Mouse (Mus musculus): ENCODE measurements around the gene Ryr2. TPM values are rescaled to one million over a fixed set of nuclear protein-coding genes. Genes with fewer than 3 reads are reported as not detected.

Ryr2 gene
- polyA plus RNA-seq, 1 experiment from 2014 or later = 0.12 TPM

GRCm38 (mm10) chr13:12093146-12093545, 13.6 kb downstream of the Ryr2 start:
- 49% methylated on average over 5 of the region's 5 CpGs for WGBS (ENCODE audit: insufficient replicate concordance)
- no peaks in the 10 kb centered on the region for H3K27me3 ChIP-seq
- no peak overlapping the region for H3K4me2 ChIP-seq
- peak; percentile 74 for ATAC-seq (ENCODE audit: low read depth)
- no peaks in the 10 kb centered on the region for H3K9me3 ChIP-seq (replicated peaks)
- H3K27ac ChIP-seq = no peak overlapping the region
- no peaks in the 10 kb centered on the region for H3K36me3 ChIP-seq
- no peak overlapping the region for H3K9ac ChIP-seq
- peak; percentile 1 for DNase-seq
- no peak overlapping the region for H3K4me3 ChIP-seq (replicated peaks)
- peaks cover 21% of the 10 kb centered on the region for H3K4me1 ChIP-seq (replicated peaks)

GRCm38 (mm10) chr13:12092379-12093107, 14.2 kb downstream of the Ryr2 start:
- no peak for ATAC-seq (ENCODE audit: low read depth)
- H3K4me2 ChIP-seq = no peak overlapping the region
- H3K27me3 ChIP-seq = no peaks in the 10 kb centered on the region
- H3K36me3 ChIP-seq = no peaks in the 10 kb centered on the region
- no peak overlapping the region for H3K4me3 ChIP-seq (replicated peaks)
- DNase-seq = no peak
- 71% methylated on average over 11 of the region's 11 CpGs for WGBS (ENCODE audit: insufficient replicate concordance)
- no peak overlapping the region for H3K27ac ChIP-seq
- no peak overlapping the region for H3K9ac ChIP-seq
- peaks cover 15% of the 10 kb centered on the region for H3K4me1 ChIP-seq (replicated peaks)
- no peaks in the 10 kb centered on the region for H3K9me3 ChIP-seq (replicated peaks)

- no peaks in the 10 kb centered on the region for H3K9me3 ChIP-seq (replicated peaks)
- ATAC-seq (ENCODE audit: low read depth) = no peak
- H3K4me2 ChIP-seq = no peak overlapping the region
- no peak for DNase-seq
- WGBS (ENCODE audit: insufficient replicate concordance) = 51% methylated on average over 2 of the region's 2 CpGs
- no peaks in the 10 kb centered on the region for H3K36me3 ChIP-seq
- no peak overlapping the region for H3K9ac ChIP-seq
- no peak overlapping the region for H3K4me3 ChIP-seq (replicated peaks)
- no peaks in the 10 kb centered on the region for H3K4me1 ChIP-seq (replicated peaks)
- no peaks in the 10 kb centered on the region for H3K27me3 ChIP-seq
- H3K27ac ChIP-seq = no peak overlapping the region
Measured at GRCm38 (mm10) chr13:12084112-12084475, 22.7 kb downstream of the Ryr2 start.

- 50% methylated on average over 10 of the region's 10 CpGs for WGBS (ENCODE audit: insufficient replicate concordance)
- Histone ChIP-seq H3K4me1 (replicated peaks) (no peaks in the 10 kb centered on the region), H3K4me3 (replicated peaks) (no peak overlapping the region), H3K9ac (no peak overlapping the region), H3K27me3 (no peaks in the 10 kb centered on the region), H3K27ac (no peak overlapping the region), H3K9me3 (replicated peaks) (no peaks in the 10 kb centered on the region), H3K36me3 (no peaks in the 10 kb centered on the region), H3K4me2 (no peak overlapping the region)
- DNase-seq (no peak), ATAC-seq (ENCODE audit: low read depth) (no peak)
Measured at GRCm38 (mm10) chr13:12083443-12084111, 23.2 kb downstream of the Ryr2 start.

GRCm38 (mm10) chr13:12080590-12080989, 26.2 kb downstream of the Ryr2 start:
- H3K9ac ChIP-seq = no peak overlapping the region
- H3K36me3 ChIP-seq = no peaks in the 10 kb centered on the region
- ATAC-seq (ENCODE audit: low read depth) (no peak), DNase-seq (no peak)
- 68% methylated on average over 4 of the region's 4 CpGs for WGBS (ENCODE audit: insufficient replicate concordance)
- H3K27ac ChIP-seq = no peak overlapping the region
- no peaks in the 10 kb centered on the region for H3K27me3 ChIP-seq
- no peaks in the 10 kb centered on the region for H3K9me3 ChIP-seq (replicated peaks)
- no peaks in the 10 kb centered on the region for H3K4me1 ChIP-seq (replicated peaks)
- no peak overlapping the region for H3K4me3 ChIP-seq (replicated peaks)
- no peak overlapping the region for H3K4me2 ChIP-seq

GRCm38 (mm10) chr13:12079536-12079935, 27.2 kb downstream of the Ryr2 start:
- Histone ChIP-seq H3K9ac (no peak overlapping the region), H3K27ac (no peak overlapping the region), H3K4me2 (no peak overlapping the region), H3K27me3 (no peaks in the 10 kb centered on the region), H3K4me3 (replicated peaks) (no peak overlapping the region), H3K9me3 (replicated peaks) (no peaks in the 10 kb centered on the region), H3K36me3 (no peaks in the 10 kb centered on the region), H3K4me1 (replicated peaks) (no peaks in the 10 kb centered on the region)
- DNase-seq (no peak), ATAC-seq (ENCODE audit: low read depth) (no peak)
- WGBS (ENCODE audit: insufficient replicate concordance) = 53% methylated on average over 4 of the region's 4 CpGs

GRCm38 (mm10) chr13:12074897-12075296, 31.8 kb downstream of the Ryr2 start:
- no peaks in the 10 kb centered on the region for H3K27me3 ChIP-seq
- no peaks in the 10 kb centered on the region for H3K36me3 ChIP-seq
- no peak overlapping the region for H3K27ac ChIP-seq
- H3K9me3 ChIP-seq (replicated peaks) = no peaks in the 10 kb centered on the region
- DNase-seq = no peak
- WGBS (ENCODE audit: insufficient replicate concordance) = 71% methylated on average over 6 of the region's 6 CpGs
- no peaks in the 10 kb centered on the region for H3K4me1 ChIP-seq (replicated peaks)
- no peak for ATAC-seq (ENCODE audit: low read depth)
- no peak overlapping the region for H3K9ac ChIP-seq
- H3K4me3 ChIP-seq (replicated peaks) = no peak overlapping the region
- no peak overlapping the region for H3K4me2 ChIP-seq

GRCm38 (mm10) chr13:12072571-12072970, 34.2 kb downstream of the Ryr2 start:
- Histone ChIP-seq H3K27ac (no peak overlapping the region), H3K4me3 (replicated peaks) (no peak overlapping the region), H3K36me3 (no peaks in the 10 kb centered on the region), H3K9ac (no peak overlapping the region), H3K9me3 (replicated peaks) (no peaks in the 10 kb centered on the region), H3K4me1 (replicated peaks) (no peaks in the 10 kb centered on the region), H3K27me3 (no peaks in the 10 kb centered on the region), H3K4me2 (no peak overlapping the region)
- DNase-seq = no peak
- WGBS (ENCODE audit: insufficient replicate concordance) = 55% methylated on average over 7 of the region's 7 CpGs
- no peak for ATAC-seq (ENCODE audit: low read depth)

- DNase-seq = no peak
- Histone ChIP-seq H3K27me3 (no peaks in the 10 kb centered on the region), H3K4me1 (replicated peaks) (no peaks in the 10 kb centered on the region), H3K4me2 (no peak overlapping the region), H3K36me3 (no peaks in the 10 kb centered on the region), H3K9me3 (replicated peaks) (no peaks in the 10 kb centered on the region), H3K27ac (no peak overlapping the region), H3K9ac (no peak overlapping the region), H3K4me3 (replicated peaks) (no peak overlapping the region)
- 40% methylated on average over 3 of the region's 3 CpGs for WGBS (ENCODE audit: insufficient replicate concordance)
- ATAC-seq (ENCODE audit: low read depth) = no peak
Measured at GRCm38 (mm10) chr13:12072112-12072511, 34.6 kb downstream of the Ryr2 start.

- DNase-seq = no peak
- no peak overlapping the region for H3K4me3 ChIP-seq (replicated peaks)
- no peak overlapping the region for H3K9ac ChIP-seq
- H3K4me2 ChIP-seq = no peak overlapping the region
- H3K27ac ChIP-seq = no peak overlapping the region
- no peaks in the 10 kb centered on the region for H3K9me3 ChIP-seq (replicated peaks)
- no peaks in the 10 kb centered on the region for H3K4me1 ChIP-seq (replicated peaks)
- 59% methylated on average over 14 of the region's 14 CpGs for WGBS (ENCODE audit: insufficient replicate concordance)
- H3K36me3 ChIP-seq = no peaks in the 10 kb centered on the region
- no peaks in the 10 kb centered on the region for H3K27me3 ChIP-seq
- ATAC-seq (ENCODE audit: low read depth) = no peak
Measured at GRCm38 (mm10) chr13:12070157-12071129, 36.3 kb downstream of the Ryr2 start.

GRCm38 (mm10) chr13:12064576-12064975, 42.2 kb downstream of the Ryr2 start:
- H3K9ac ChIP-seq = no peak overlapping the region
- H3K36me3 ChIP-seq = no peaks in the 10 kb centered on the region
- no peaks in the 10 kb centered on the region for H3K9me3 ChIP-seq (replicated peaks)
- H3K4me2 ChIP-seq = no peak overlapping the region
- DNase-seq = no peak
- no peak overlapping the region for H3K27ac ChIP-seq
- no peaks in the 10 kb centered on the region for H3K4me1 ChIP-seq (replicated peaks)
- ATAC-seq (ENCODE audit: low read depth) = no peak
- no peaks in the 10 kb centered on the region for H3K27me3 ChIP-seq
- WGBS (ENCODE audit: insufficient replicate concordance) = 67% methylated on average over 4 of the region's 4 CpGs
- no peak overlapping the region for H3K4me3 ChIP-seq (replicated peaks)

All from liver, embryonic 13.5 days (tissue).